Mouse (Mus musculus): Measurements from ENCODE around the gene Apoa2. TPM values are rescaled to one million over a fixed set of nuclear protein-coding genes. Genes with fewer than 3 reads are reported as not detected.

Gene Apoa2
- total RNA-seq, 2 experiments from 2014 or later: 1.2 TPM; not detected in 1

DNA sequence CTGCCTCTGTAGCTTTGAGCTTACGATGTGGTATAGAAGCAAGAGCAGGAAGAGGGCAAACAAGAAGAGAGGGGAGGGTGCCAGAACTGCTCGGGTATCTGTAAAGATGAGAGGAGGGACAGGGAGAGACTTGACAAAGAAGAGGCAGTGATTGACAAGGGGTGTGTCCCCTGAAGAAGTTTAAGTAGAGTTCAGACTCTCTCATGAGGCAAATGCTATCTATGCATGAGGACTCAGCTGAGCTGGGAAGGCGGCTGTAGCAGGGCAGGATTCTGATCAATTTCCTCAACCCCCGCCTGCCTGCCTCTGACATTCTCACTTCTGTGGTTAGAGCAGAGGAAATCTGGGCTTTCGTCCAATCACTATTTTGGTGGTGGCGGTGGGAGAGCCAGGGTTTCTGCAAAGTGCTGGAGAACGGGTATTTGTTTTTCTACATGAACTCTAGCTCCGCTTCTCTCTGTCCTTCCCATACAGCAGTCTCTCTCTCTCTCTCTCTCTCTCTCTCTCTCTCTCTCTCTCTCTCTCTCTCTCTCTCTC lies 37.8 kb downstream of the Apoa2 start:
- DNase-seq: peak; percentile 85 to 86

DNA sequence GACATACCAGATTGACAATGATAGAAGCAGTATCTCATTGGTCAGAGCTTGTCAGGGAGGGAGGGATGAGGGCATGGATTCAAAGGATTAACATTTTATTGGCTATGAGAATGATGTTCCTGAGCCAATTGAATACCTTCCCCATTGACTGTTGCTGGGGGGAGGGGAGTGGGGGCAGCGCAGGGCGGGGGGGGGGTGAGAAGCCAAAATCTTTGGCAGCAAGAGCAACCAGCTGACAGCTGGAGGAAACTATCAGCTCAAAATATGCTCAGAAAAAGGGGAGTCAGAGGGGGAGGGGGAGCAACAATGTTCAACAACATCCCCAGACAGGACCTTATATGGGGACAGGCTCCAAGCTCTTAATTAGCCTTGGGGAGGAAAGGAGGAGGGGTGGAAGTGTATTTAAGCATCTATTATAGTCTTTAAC lies 38.3 kb downstream of the Apoa2 start:
- no peak for DNase-seq

GRCm38 (mm10) chr1:171263666-171264461 lies 39.0 kb downstream of the Apoa2 start:
- DNase-seq: no peak

- DNase-seq: no peak
These were observed 41.3 kb downstream of the Apoa2 start for GRCm38 (mm10) chr1:171265971-171266744.

GRCm38 (mm10) chr1:171268341-171268740 lies 43.5 kb downstream of the Apoa2 start:
- no peak for DNase-seq

DNA sequence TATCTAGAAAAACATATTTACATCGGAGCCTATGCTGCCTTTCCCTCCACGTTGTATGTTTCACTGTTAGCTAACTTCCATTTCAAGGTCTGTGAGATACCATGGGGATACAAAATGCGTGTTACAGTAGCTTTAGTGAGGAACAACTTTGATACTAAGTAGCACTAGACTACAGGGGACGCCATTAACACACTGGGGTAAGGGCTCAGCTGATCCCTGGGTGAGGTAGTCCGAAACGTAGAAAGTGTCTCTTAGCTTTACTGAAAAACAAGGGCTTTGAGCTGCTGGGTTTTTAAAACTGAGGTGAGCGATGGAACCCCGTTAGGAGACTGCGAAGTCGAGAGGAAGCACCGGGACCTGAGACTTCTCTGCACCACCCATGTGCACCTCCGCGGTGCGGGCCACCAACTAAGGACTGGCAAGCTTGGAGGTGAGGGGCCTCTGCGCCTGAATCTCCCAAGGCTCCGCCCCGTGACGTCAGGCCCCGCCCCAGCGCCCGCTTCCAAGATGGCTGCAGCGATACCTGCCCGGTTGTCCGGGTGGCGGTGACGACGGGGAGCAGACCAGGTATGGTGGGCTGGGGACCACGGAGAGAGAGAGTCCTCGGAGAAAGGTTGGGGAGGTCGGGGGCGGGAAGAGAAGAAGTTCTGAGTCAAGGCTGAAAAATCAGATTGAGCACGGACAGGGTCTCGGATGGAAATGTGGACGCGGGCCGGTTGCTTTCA lies 45.2 kb downstream of the Apoa2 start, which contains the start of gene B4galt3:
TSS of gene B4galt3 (plus strand) at position 481 of the 725 bp plus-strand sequence.
- peak; percentile 95 to 96 for DNase-seq

DNA sequence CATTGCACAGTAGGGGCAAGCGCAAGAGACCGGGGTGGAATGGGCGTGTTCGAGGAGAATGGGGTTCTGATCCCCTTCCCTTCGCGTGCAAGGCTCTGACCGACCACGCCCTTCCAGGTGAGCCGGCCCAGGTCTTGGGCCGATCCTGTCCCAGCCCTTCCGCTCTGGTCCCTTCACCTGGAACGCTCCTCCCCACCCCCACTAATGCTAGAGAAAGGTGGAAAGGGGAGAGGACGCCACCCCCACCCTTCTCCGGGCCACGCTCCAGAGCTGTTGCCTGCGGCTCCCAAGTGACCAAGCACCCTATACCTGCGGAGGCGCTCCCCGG lies 45.7 kb downstream of the Apoa2 start:
- DNase-seq: no peak

- no peak for DNase-seq
These were observed 46.3 kb downstream of the Apoa2 start for GRCm38 (mm10) chr1:171271196-171271595.

DNA sequence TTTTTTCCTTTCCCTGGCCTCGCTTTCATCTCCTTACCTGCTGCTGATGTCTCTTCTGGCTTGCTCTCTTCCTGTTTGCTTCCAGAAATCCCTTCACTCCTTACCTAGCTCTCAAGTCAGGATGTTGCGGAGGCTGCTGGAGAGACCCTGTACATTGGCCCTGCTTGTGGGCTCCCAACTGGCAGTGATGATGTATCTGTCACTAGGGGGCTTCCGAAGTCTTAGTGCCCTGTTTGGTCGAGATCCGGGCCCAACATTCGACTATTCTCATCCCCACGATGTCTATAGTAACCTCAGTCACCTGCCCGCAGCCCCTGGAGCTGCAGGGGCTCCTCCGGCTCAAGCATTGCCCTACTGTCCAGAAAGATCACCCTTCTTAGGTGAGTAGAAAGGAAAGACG lies 46.8 kb downstream of the Apoa2 start:
- no peak for DNase-seq

DNA sequence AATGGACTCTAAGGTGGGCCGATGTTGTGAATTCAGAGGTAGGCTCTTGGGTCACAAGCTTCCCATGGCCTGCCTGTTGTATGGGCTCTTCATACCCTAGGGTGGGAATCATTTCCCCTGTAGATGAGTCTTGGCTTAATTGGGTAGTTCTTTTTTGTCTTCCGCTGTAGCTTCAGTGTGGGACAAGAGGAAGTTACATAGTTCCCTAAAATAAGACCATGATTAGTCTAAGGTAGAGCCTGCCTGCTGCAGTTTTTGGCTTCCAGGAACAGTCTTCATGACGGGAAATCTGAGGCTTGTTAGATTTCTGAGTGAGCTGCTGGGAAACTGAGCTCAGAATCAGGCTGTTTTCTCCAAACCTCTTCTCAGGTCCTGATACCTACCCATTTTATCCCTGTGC lies 47.2 kb downstream of the Apoa2 start:
- DNase-seq: no peak

- no peak for DNase-seq
These were observed 49.3 kb downstream of the Apoa2 start for GRCm38 (mm10) chr1:171274171-171274570.

GRCm38 (mm10) chr1:171275144-171275734 lies 50.4 kb downstream of the Apoa2 start:
- DNase-seq: no peak

Other genes with a start within 250 kb of the Apoa2 start
- gene Fcgr2b, start 248.5 kb upstream of the Apoa2 start, total RNA-seq (2021): 1 to 10 TPM; 4.5 to 4.6 TPM
- under 1 TPM in 1 of 2 experiments, not detected in 1; 0.30 TPM for gene Fcgr4, start 206.1 kb upstream of the Apoa2 start, total RNA-seq (2021)
- gene Fcgr3, start 160.1 kb upstream of the Apoa2 start, total RNA-seq (2021): 10 to 100 TPM in 1 of 2 experiments, 1 to 10 TPM in 1; 9.7 to 10.4 TPM
- gene Cfap126, start 111.1 kb upstream of the Apoa2 start, total RNA-seq (2021): 1 to 10 TPM in 1 of 2 experiments, under 1 TPM in 1; 0.92 to 1.8 TPM
- gene Sdhc, start 74.5 kb upstream of the Apoa2 start, total RNA-seq (2021): 100 to 1,000 TPM; 191 to 202 TPM
- not detected for gene Mpz, start 74.3 kb upstream of the Apoa2 start, total RNA-seq (2021)
- 10 to 100 TPM; 39.4 to 42.3 TPM for gene Pcp4l1, start 28.8 kb upstream of the Apoa2 start, total RNA-seq (2021)
- gene Nr1i3, start 11.1 kb upstream of the Apoa2 start, total RNA-seq (2021): under 1 TPM; 0.20 to 0.25 TPM
- gene Tomm40l, start 2.5 kb upstream of the Apoa2 start, total RNA-seq (2021): 10 to 100 TPM; 72.4 to 80.2 TPM
- 10 to 100 TPM; 13.5 to 15.2 TPM for gene Fcer1g, start 9.3 kb downstream of the Apoa2 start, total RNA-seq (2021)
- gene Adamts4, start 25.4 kb downstream of the Apoa2 start, total RNA-seq (2021): 10 to 100 TPM; 15.1 to 15.5 TPM
- gene Ndufs2, start 26.3 kb downstream of the Apoa2 start, total RNA-seq (2021): 100 to 1,000 TPM; 275 to 286 TPM
- gene B4galt3, start 45.3 kb downstream of the Apoa2 start, total RNA-seq (2021): 10 to 100 TPM; 68.5 to 76.8 TPM
- 10 to 100 TPM; 28.0 to 31.4 TPM for gene Ppox, start 56.1 kb downstream of the Apoa2 start, total RNA-seq (2021)
- gene Usp21, start 62.9 kb downstream of the Apoa2 start, total RNA-seq (2021): 10 to 100 TPM; 66.9 to 70.5 TPM
- gene Ufc1, start 70.0 kb downstream of the Apoa2 start, total RNA-seq (2021): 100 to 1,000 TPM; 101 to 112 TPM
- gene Dedd, start 104.1 kb downstream of the Apoa2 start, total RNA-seq (2021): 10 to 100 TPM; 36.5 to 41.3 TPM
- gene Nit1, start 120.6 kb downstream of the Apoa2 start, total RNA-seq (2021): 10 to 100 TPM; 45.9 to 49.5 TPM
- gene Pfdn2, start 120.6 kb downstream of the Apoa2 start, total RNA-seq (2021): 100 to 1,000 TPM; 160 to 166 TPM
- gene Klhdc9, start 135.7 kb downstream of the Apoa2 start, total RNA-seq (2021): 1 to 10 TPM; 4.1 to 4.7 TPM
- gene Nectin4, start 145.0 kb downstream of the Apoa2 start, total RNA-seq (2021): 1 to 10 TPM; 3.6 to 4.7 TPM
- gene Arhgap30, start 163.9 kb downstream of the Apoa2 start, total RNA-seq (2021): 1 to 10 TPM; 2.0 to 2.1 TPM
- 100 to 1,000 TPM; 114 to 132 TPM for gene Usf1, start 186.3 kb downstream of the Apoa2 start, total RNA-seq (2021)
- 1 to 10 TPM; 4.1 to 5.9 TPM for gene Tstd1, start 193.8 kb downstream of the Apoa2 start, total RNA-seq (2021)
- 1 to 10 TPM; 5.0 to 6.6 TPM for gene F11r, start 212.5 kb downstream of the Apoa2 start, total RNA-seq (2021)